Mouse (Mus musculus): ENCODE results near the gene Srpk2. TPM values are rescaled to one million over a fixed set of nuclear protein-coding genes. Genes with fewer than 3 reads are reported as not detected.
A peak's percentile ranks its signal among the peaks of the same experiment; 100 is the strongest.
"Not testable (repeated sequence)": the region's sequence is repeated elsewhere in the genome, so short reads cannot be mapped to it uniquely, and the experiment has no call there.

Srpk2 gene
- polyA plus RNA-seq, 1 experiment from 2014 or later, result 36.2 TPM

- H3K9ac ChIP-seq (ENCODE audit: low read length), result no peak overlapping the region
- no peak overlapping the region for H3K4me3 ChIP-seq (replicated peaks; ENCODE audit: low read length)
- no peak for ATAC-seq (ENCODE audit: insufficient read depth, low FRiP score)
- 93% methylated on average over 5 of the region's 5 CpGs for WGBS
- no peaks in the 10 kb centered on the region for H3K9me3 ChIP-seq (replicated peaks; ENCODE audit: control insufficient read depth, low read length)
- H3K27me3 ChIP-seq (ENCODE audit: control insufficient read depth, insufficient read depth, low read length), result no peaks in the 10 kb centered on the region
- H3K36me3 ChIP-seq (ENCODE audit: control insufficient read depth, insufficient read depth, low read length), result peaks cover 3% of the 10 kb centered on the region; the same call in 1 of the 2 replicates
- no peak overlapping the region for H3K27ac ChIP-seq (ENCODE audit: low read length)
- H3K4me1 ChIP-seq (ENCODE audit: control insufficient read depth, insufficient read depth, low read length), result no peaks in the 10 kb centered on the region
- no peak overlapping the region for H3K4me2 ChIP-seq (ENCODE audit: low read depth, low read length)
Observed at GRCm38 (mm10) chr5:23568188-23568587, 116.2 kb downstream of the Srpk2 start.

DNA sequence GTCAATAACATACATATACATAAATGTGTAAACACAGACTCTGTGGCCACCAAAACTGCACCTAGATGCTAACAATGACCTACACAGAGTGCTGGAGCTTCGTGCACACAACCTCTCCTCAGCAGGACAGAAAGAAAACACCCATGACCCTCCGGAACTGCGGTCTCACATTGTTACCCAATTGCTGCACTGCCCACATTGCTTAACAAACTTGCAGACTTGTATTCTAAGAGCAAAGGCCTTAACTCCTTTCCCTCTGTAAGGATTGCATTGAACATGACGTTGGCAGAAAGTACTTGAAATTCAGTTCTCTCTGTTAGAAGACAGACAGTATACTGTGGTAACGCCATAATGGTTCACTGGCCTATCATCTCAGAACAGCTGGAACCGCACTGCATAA, 118.0 kb downstream of the Srpk2 start:
- WGBS, result 86% methylated on average over 6 of the region's 6 CpGs
- H3K9ac ChIP-seq (ENCODE audit: low read length), result no peak overlapping the region
- no peak for ATAC-seq (ENCODE audit: insufficient read depth, low FRiP score)

GRCm38 (mm10) chr5:23562278-23563060, 121.9 kb downstream of the Srpk2 start:
- Histone ChIP-seq H3K36me3 (ENCODE audit: control insufficient read depth, insufficient read depth, low read length) (no peaks in the 10 kb centered on the region), H3K27me3 (ENCODE audit: control insufficient read depth, insufficient read depth, low read length) (no peaks in the 10 kb centered on the region), H3K4me3 (replicated peaks; ENCODE audit: low read length) (no peak overlapping the region), H3K9me3 (replicated peaks; ENCODE audit: control insufficient read depth, low read length) (no peaks in the 10 kb centered on the region), H3K4me1 (ENCODE audit: control insufficient read depth, insufficient read depth, low read length) (no peaks in the 10 kb centered on the region), H3K4me2 (ENCODE audit: low read depth, low read length) (no peak overlapping the region), H3K9ac (ENCODE audit: low read length) (no peak overlapping the region), H3K27ac (ENCODE audit: low read length) (no peak overlapping the region)
- 55% methylated on average over 4 of the region's 4 CpGs for WGBS
- ATAC-seq (ENCODE audit: insufficient read depth, low FRiP score), result no peak

More for the DNA sequence above, 118.0 kb downstream of the Srpk2 start:
- Histone ChIP-seq H3K9me3 (replicated peaks; ENCODE audit: control insufficient read depth, low read length) (no peaks in the 10 kb centered on the region), H3K27ac (ENCODE audit: low read length) (no peak overlapping the region), H3K4me2 (ENCODE audit: low read depth, low read length) (no peak overlapping the region), H3K4me3 (replicated peaks; ENCODE audit: low read length) (no peak overlapping the region), H3K36me3 (ENCODE audit: control insufficient read depth, insufficient read depth, low read length) (peaks cover 3% of the 10 kb centered on the region; the same call in 1 of the 2 replicates), H3K4me1 (ENCODE audit: control insufficient read depth, insufficient read depth, low read length) (no peaks in the 10 kb centered on the region), H3K27me3 (ENCODE audit: control insufficient read depth, insufficient read depth, low read length) (no peaks in the 10 kb centered on the region)

- H3K27ac ChIP-seq (ENCODE audit: low read length), result no peak overlapping the region
- no peak overlapping the region for H3K9ac ChIP-seq (ENCODE audit: low read length)
- no peaks in the 10 kb centered on the region for H3K9me3 ChIP-seq (replicated peaks; ENCODE audit: control insufficient read depth, low read length)
- no peak for ATAC-seq (ENCODE audit: insufficient read depth, low FRiP score)
- H3K4me1 ChIP-seq (ENCODE audit: control insufficient read depth, insufficient read depth, low read length), result no peaks in the 10 kb centered on the region
- no peaks in the 10 kb centered on the region for H3K27me3 ChIP-seq (ENCODE audit: control insufficient read depth, insufficient read depth, low read length)
- H3K36me3 ChIP-seq (ENCODE audit: control insufficient read depth, insufficient read depth, low read length), result no peaks in the 10 kb centered on the region
- H3K4me3 ChIP-seq (replicated peaks; ENCODE audit: low read length), result no peak overlapping the region
- H3K4me2 ChIP-seq (ENCODE audit: low read depth, low read length), result no peak overlapping the region
- 75% methylated on average over 2 of the region's 2 CpGs for WGBS
Observed at GRCm38 (mm10) chr5:23561227-23561626, 123.2 kb downstream of the Srpk2 start.

GRCm38 (mm10) chr5:23560171-23560570, 124.2 kb downstream of the Srpk2 start:
- no peaks in the 10 kb centered on the region for H3K27me3 ChIP-seq (ENCODE audit: control insufficient read depth, insufficient read depth, low read length)
- no peaks in the 10 kb centered on the region for H3K9me3 ChIP-seq (replicated peaks; ENCODE audit: control insufficient read depth, low read length)
- H3K4me1 ChIP-seq (ENCODE audit: control insufficient read depth, insufficient read depth, low read length), result no peaks in the 10 kb centered on the region
- H3K4me2 ChIP-seq (ENCODE audit: low read depth, low read length), result no peak overlapping the region
- no peak overlapping the region for H3K27ac ChIP-seq (ENCODE audit: low read length)
- 83% methylated on average over 4 of the region's 4 CpGs for WGBS
- no peak overlapping the region for H3K4me3 ChIP-seq (replicated peaks; ENCODE audit: low read length)
- ATAC-seq (ENCODE audit: insufficient read depth, low FRiP score), result no peak
- H3K36me3 ChIP-seq (ENCODE audit: control insufficient read depth, insufficient read depth, low read length), result no peaks in the 10 kb centered on the region
- H3K9ac ChIP-seq (ENCODE audit: low read length), result no peak overlapping the region

GRCm38 (mm10) chr5:23556007-23556770, 128.2 kb downstream of the Srpk2 start:
- WGBS, result 59% methylated on average over 7 of the region's 7 CpGs
- Histone ChIP-seq H3K4me1 (ENCODE audit: control insufficient read depth, insufficient read depth, low read length) (no peaks in the 10 kb centered on the region), H3K27me3 (ENCODE audit: control insufficient read depth, insufficient read depth, low read length) (no peaks in the 10 kb centered on the region), H3K4me2 (ENCODE audit: low read depth, low read length) (no peak overlapping the region), H3K9me3 (replicated peaks; ENCODE audit: control insufficient read depth, low read length) (no peaks in the 10 kb centered on the region), H3K4me3 (replicated peaks; ENCODE audit: low read length) (no peak overlapping the region), H3K9ac (ENCODE audit: low read length) (no peak overlapping the region), H3K36me3 (ENCODE audit: control insufficient read depth, insufficient read depth, low read length) (no peaks in the 10 kb centered on the region), H3K27ac (ENCODE audit: low read length) (peak overlapping the region; percentile 15; the same call in 1 of the 2 replicates)
- ATAC-seq (ENCODE audit: insufficient read depth, low FRiP score), result peak; percentile 79

DNA sequence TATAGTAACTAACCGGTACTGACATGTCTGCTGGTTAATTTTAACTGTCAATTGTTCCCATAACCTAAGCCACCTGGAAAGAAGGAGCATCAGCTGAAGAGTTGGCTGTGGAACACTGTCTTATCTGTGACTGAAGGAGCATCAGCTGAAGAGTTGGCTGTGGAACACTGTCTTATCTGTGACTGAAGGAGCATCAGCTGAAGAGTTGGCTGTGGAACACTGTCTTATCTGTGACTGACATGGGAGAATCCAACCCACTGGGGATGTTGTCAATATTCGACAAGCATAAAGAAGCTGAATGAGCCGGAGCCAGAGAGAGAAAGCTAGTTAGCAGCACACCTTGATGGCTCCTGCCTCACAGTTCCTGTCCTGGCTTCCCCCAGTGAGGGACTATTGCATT, 131.1 kb downstream of the Srpk2 start:
- H3K27ac ChIP-seq (ENCODE audit: low read length); ATAC-seq (ENCODE audit: insufficient read depth, low FRiP score): not testable (repeated sequence)
- WGBS, result 65% methylated on average over 3 of the region's 3 CpGs

DNA sequence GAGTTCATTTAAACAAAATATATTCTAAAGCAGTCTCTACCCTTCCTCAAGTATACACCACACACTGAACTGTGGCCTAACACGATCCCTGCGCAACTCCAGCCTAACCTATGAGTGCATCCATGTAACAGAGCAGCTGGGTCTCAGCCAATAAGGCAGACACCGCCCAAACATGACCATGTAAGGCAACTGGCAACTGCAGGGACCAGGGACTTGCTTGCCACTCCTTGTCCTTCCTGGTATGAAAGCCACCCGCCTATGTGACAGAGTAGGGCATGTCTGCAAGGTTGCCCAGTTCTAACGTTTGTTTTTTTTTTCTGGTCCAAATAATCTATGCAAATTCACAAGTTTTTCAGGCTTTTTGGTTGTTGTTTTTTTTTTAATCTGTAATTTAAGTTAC, 132.7 kb downstream of the Srpk2 start:
- Histone ChIP-seq H3K27ac (ENCODE audit: low read length) (no peak overlapping the region), H3K9ac (ENCODE audit: low read length) (no peak overlapping the region), H3K4me2 (ENCODE audit: low read depth, low read length) (no peak overlapping the region), H3K27me3 (ENCODE audit: control insufficient read depth, insufficient read depth, low read length) (no peaks in the 10 kb centered on the region), H3K4me3 (replicated peaks; ENCODE audit: low read length) (no peak overlapping the region), H3K9me3 (replicated peaks; ENCODE audit: control insufficient read depth, low read length) (no peaks in the 10 kb centered on the region), H3K36me3 (ENCODE audit: control insufficient read depth, insufficient read depth, low read length) (no peaks in the 10 kb centered on the region), H3K4me1 (ENCODE audit: control insufficient read depth, insufficient read depth, low read length) (no peaks in the 10 kb centered on the region)
- peak; percentile 37; the same call in 1 of the 2 replicates for ATAC-seq (ENCODE audit: insufficient read depth, low FRiP score)
- 74% methylated on average over 5 of the region's 5 CpGs for WGBS

More for the DNA sequence above, 131.1 kb downstream of the Srpk2 start:
- H3K36me3 ChIP-seq (ENCODE audit: control insufficient read depth, insufficient read depth, low read length); H3K9me3 ChIP-seq (replicated peaks; ENCODE audit: control insufficient read depth, low read length); H3K9ac ChIP-seq (ENCODE audit: low read length); H3K4me1 ChIP-seq (ENCODE audit: control insufficient read depth, insufficient read depth, low read length); H3K4me3 ChIP-seq (replicated peaks; ENCODE audit: low read length); H3K4me2 ChIP-seq (ENCODE audit: low read depth, low read length); H3K27me3 ChIP-seq (ENCODE audit: control insufficient read depth, insufficient read depth, low read length): not testable (repeated sequence)

GRCm38 (mm10) chr5:23535692-23536091, 148.7 kb downstream of the Srpk2 start:
- no peak for ATAC-seq (ENCODE audit: insufficient read depth, low FRiP score)
- 88% methylated on average over 7 of the region's 7 CpGs for WGBS
- no peaks in the 10 kb centered on the region for H3K27me3 ChIP-seq (ENCODE audit: control insufficient read depth, insufficient read depth, low read length)
- H3K9me3 ChIP-seq (replicated peaks; ENCODE audit: control insufficient read depth, low read length), result no peaks in the 10 kb centered on the region
- H3K36me3 ChIP-seq (ENCODE audit: control insufficient read depth, insufficient read depth, low read length), result no peaks in the 10 kb centered on the region
- no peak overlapping the region for H3K27ac ChIP-seq (ENCODE audit: low read length)
- H3K9ac ChIP-seq (ENCODE audit: low read length), result no peak overlapping the region
- no peak overlapping the region for H3K4me2 ChIP-seq (ENCODE audit: low read depth, low read length)
- no peaks in the 10 kb centered on the region for H3K4me1 ChIP-seq (ENCODE audit: control insufficient read depth, insufficient read depth, low read length)
- no peak overlapping the region for H3K4me3 ChIP-seq (replicated peaks; ENCODE audit: low read length)

Measured in stomach, embryonic 16.5 days (tissue).